Mouse (Mus musculus): ENCODE data around the gene Il18r1.
A peak's percentile ranks its signal among the peaks of the same experiment; 100 is the strongest.

Il18r1 gene

GRCm38 (mm10) chr1:40465477-40466430 is at the start of gene Il18r1:
Gene Il18r1 (plus strand): TSS chr1:40465552.
- peak; percentile 8 for DNase-seq (ENCODE audit: low spot score)

GRCm38 (mm10) chr1:40417034-40417433 is 48.3 kb upstream of the Il18r1 start:
- DNase-seq (ENCODE audit: low spot score): no peak

GRCm38 (mm10) chr1:40418512-40418911 is 46.8 kb upstream of the Il18r1 start:
- DNase-seq (ENCODE audit: low spot score): no peak

GRCm38 (mm10) chr1:40423892-40424291 is 41.5 kb upstream of the Il18r1 start:
- no peak for DNase-seq (ENCODE audit: low spot score)

- DNase-seq (ENCODE audit: low spot score): no peak
Observed at GRCm38 (mm10) chr1:40427270-40427669, 38.1 kb upstream of the Il18r1 start.

GRCm38 (mm10) chr1:40427901-40428300 is 37.5 kb upstream of the Il18r1 start:
- no peak for DNase-seq (ENCODE audit: low spot score)

- no peak for DNase-seq (ENCODE audit: low spot score)
Observed at GRCm38 (mm10) chr1:40428910-40429675, 36.3 kb upstream of the Il18r1 start, which contains the start of gene Il1rl1. Gene Il1rl1 (plus strand): TSS chr1:40429570.

- DNase-seq (ENCODE audit: low spot score): no peak
Observed at GRCm38 (mm10) chr1:40430143-40430834, 35.1 kb upstream of the Il18r1 start.

- no peak for DNase-seq (ENCODE audit: low spot score)
Observed at GRCm38 (mm10) chr1:40432169-40432568, 33.2 kb upstream of the Il18r1 start.

- DNase-seq (ENCODE audit: low spot score): no peak
Observed at GRCm38 (mm10) chr1:40435936-40436335, 29.4 kb upstream of the Il18r1 start.

GRCm38 (mm10) chr1:40437340-40437739 is 28.0 kb upstream of the Il18r1 start:
- DNase-seq (ENCODE audit: low spot score): no peak

- DNase-seq (ENCODE audit: low spot score): no peak
Observed at GRCm38 (mm10) chr1:40439504-40439903, 25.8 kb upstream of the Il18r1 start.

GRCm38 (mm10) chr1:40444800-40445199 is 20.6 kb upstream of the Il18r1 start:
- DNase-seq (ENCODE audit: low spot score): no peak

- DNase-seq (ENCODE audit: low spot score): no peak
Observed at GRCm38 (mm10) chr1:40467306-40467705, 2.0 kb downstream of the Il18r1 start.

- DNase-seq (ENCODE audit: low spot score): no peak
Observed at GRCm38 (mm10) chr1:40468805-40469204, 3.5 kb downstream of the Il18r1 start.

- no peak for DNase-seq (ENCODE audit: low spot score)
Observed at GRCm38 (mm10) chr1:40469900-40470299, 4.5 kb downstream of the Il18r1 start.

- no peak for DNase-seq (ENCODE audit: low spot score)
Observed at GRCm38 (mm10) chr1:40472401-40472800, 7.0 kb downstream of the Il18r1 start.

GRCm38 (mm10) chr1:40473640-40474039 is 8.3 kb downstream of the Il18r1 start:
- no peak for DNase-seq (ENCODE audit: low spot score)

- DNase-seq (ENCODE audit: low spot score): no peak
Observed at GRCm38 (mm10) chr1:40474336-40474735, 9.0 kb downstream of the Il18r1 start.

GRCm38 (mm10) chr1:40475697-40476096 is 10.3 kb downstream of the Il18r1 start:
- DNase-seq (ENCODE audit: low spot score): no peak

GRCm38 (mm10) chr1:40476756-40477155 is 11.4 kb downstream of the Il18r1 start:
- DNase-seq (ENCODE audit: low spot score): no peak

GRCm38 (mm10) chr1:40479505-40479923 is 14.2 kb downstream of the Il18r1 start:
- no peak for DNase-seq (ENCODE audit: low spot score)

Data from ovary, postnatal 10 days (tissue).